Mouse (Mus musculus) testis, postnatal 10 days (tissue): ENCODE measurements at regions not wholly inside any gene's neighbourhood (a gene's known extent, or its start where the extent isn't known, plus 50 kb on each side); places are given as distances from the start of the nearest gene placed in this dataset.
"Not testable (repeated sequence)": the region's sequence is repeated elsewhere in the genome, so short reads cannot be mapped to it uniquely, and the experiment has no call there.

Experiments used
- DNase-seq: peaks from one replicate; pipeline ENCODE4 v3.0.0; 2021; ENCODE audit warnings: low spot score

- DNase-seq, result no peak
These were observed 50.7 kb upstream of the Jade1 start for GRCm38 (mm10) chr3:41504867-41505266.

DNA sequence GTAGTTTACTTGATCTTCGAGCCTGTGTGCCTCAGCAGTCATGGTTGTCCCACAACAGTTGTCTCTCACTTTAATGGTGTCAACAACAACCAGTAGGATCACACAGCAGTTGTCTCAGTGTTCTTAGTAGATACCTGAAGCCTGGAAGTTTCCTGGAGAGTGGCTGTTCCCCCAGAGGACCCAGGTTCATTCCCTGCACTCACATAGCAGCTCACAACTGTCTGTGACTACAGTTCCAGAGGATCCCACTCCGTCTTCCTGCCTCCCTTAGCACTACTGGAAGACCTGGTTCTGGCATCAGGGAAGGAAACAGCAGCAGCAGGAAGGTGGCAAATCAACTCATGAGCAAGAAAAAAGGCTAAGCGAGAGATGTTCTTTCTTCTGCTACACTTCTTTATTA is 53.4 kb upstream of the Jade1 start:
- DNase-seq, result no peak

- not testable (repeated sequence) for DNase-seq
These were observed 53.9 kb upstream of the Jade1 start for GRCm38 (mm10) chr3:41501639-41502038.

GRCm38 (mm10) chr3:41501124-41501523 is 54.4 kb upstream of the Jade1 start:
- no peak for DNase-seq

GRCm38 (mm10) chr3:41499680-41500079 is 55.9 kb upstream of the Jade1 start:
- DNase-seq, result no peak

GRCm38 (mm10) chr3:41498791-41499190 is 56.7 kb upstream of the Jade1 start:
- DNase-seq, result no peak

DNA sequence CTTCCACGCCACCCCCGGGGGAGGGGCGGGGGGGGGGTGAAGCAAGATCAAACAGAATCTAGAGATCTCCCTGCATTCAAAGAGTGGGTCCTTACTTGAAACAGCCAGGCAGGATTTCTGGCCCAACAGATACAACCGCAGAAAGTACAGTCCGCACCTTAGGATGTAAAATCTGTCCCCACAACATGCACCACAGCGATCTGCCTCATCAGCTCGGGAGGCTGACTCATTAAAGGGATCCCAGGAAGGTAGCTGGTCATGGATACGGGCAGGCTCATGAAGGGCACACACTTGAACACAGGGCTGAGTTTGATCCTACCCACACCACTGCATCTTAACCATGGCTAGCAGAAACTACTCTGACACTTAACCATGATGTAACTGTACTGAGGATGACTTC is 57.8 kb upstream of the Jade1 start:
- DNase-seq, result no peak

DNA sequence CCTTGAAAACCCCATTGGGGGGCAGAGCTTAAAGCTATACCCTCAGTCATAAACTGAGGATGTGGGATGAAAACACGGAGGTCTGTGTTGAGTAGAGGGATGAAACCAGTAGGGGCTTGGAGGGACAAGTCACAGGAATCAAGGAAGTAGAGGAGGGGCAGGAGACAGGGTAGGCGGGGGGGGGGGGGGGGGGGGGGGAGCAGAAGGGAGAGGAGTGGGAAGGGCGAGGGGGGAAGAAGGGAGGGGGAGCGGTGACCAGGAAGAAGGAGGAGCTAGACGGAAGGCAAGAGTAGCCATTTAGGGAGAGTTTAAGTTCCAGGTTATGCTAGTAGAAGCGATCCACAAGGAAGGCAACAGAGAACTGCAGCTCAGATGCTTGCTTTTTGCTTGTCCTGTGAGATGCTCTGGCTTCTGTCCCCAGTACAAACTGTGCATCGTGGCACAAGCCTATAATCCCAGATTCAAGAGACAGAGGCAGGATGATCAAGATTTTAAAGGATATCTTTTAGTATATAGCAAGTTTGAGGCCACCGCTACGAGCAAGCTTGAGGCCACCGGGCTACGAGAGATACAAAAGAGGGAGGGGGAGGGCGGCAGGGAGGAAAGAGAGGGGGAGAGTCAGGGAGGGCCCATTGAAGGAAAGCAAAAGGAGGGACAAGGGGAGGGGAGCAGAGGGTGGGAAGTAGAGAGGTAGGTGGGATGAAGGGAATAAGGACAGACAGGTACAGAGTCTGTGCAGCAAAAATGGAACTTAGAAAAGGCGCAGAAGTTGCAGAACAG is 58.4 kb upstream of the Jade1 start:
- DNase-seq, result no peak

DNA sequence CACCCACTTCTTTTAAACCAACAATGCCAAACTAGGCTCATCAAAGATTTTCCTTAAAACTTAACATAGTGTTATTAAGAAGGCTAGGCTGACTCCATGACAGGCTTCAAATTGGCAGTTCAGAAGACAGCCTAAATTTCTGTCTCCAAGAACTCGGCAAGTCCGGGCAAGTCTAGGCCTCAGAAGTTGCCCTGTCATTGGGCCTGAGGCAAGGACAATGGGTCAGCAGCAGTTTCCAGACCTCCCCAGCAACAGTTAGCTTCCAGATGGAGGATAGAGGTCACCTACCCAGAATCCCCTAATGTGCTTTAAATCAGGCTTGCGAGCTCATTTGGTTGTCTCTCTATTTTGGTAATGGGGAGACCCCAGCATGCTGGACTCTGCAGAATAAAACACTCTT is 59.6 kb upstream of the Jade1 start:
- no peak for DNase-seq

- no peak for DNase-seq
These were observed 60.4 kb upstream of the Jade1 start for GRCm38 (mm10) chr3:41495097-41495496.

GRCm38 (mm10) chr3:41493472-41493871 is 62.1 kb upstream of the Jade1 start:
- no peak for DNase-seq

DNA sequence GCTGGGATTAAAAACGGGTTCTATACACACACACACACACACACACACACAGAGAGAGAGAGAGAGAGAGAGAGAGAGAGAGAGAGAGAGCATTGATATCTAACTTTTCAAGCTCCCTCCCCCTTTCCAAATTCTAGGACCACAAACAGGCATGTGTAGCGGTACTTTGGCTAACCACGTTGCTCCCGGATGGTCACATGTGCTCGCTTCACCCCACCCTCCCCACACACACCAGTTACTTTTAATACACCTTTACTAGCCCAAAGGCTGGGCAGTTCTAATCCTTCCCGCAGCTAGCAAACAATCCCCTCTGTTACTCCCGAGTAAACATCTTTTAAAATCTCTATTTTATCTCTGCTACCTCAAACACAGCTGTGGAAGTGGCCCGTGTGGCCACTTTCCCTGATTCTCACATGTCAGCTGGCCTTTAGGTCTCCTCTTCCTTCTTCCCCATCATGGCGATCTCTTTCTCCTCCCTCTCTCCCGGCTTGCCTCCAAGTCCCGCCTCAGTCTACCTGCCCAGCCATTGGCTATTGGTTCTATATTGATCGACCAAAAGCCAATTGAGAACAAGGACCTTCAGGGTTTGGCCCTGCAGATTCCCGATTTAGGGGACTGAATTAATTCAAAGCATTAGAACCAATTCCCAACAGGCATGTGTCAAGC is 62.7 kb upstream of the Jade1 start:
- DNase-seq, result no peak

DNA sequence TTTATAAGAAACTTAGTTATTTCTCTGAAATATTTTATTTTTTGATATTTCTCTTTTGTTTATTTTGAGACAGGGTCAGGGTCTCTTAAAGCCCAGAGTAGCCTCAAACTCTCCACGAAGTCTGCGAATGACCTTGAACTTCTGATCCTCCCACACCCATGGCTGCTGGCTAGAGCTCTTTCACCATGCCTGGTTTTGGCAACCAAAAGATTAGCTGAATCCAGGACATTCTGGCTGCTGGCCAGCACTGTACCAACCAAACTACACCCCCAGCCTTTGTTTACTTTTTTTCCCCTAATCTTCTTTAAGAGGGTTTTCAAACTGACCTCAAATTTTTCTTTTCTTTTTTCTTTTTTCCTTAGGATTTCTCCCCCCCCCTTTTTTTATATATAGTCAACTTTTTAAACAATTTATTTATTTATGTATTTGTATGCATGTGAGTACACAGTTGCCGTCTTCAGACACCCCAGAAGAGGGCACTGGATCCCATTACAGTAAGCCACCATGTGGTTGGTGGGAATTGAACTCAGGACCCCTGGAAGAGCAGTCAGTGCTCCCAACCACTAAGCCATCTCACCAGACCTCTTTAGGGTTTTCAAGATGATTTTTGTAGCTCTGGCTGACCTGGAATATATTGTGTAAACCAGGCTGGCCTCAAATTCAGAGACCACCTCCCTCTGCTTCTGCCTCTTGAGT is 63.4 kb upstream of the Jade1 start:
- peak; percentile 60 for DNase-seq

DNA sequence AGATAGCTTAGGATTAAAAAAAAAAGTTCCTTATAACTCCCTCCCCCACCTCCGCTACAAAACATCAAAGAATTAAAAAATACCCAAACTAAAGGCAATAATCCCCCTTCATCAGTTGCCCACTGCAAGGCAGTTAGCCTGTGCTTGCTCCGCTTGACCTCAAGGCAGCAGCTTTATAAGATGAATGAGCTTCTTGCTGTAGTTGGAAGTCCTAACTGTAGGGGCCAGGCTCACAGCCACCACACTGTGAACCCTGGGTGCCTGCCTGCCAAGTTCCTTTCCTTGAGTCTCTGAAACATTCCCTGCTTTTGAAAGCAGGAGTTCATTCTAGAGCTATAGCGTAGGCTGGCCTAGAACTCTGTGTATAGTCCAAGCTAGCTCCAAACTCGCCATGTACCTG is 64.3 kb upstream of the Jade1 start:
- DNase-seq, result no peak

DNA sequence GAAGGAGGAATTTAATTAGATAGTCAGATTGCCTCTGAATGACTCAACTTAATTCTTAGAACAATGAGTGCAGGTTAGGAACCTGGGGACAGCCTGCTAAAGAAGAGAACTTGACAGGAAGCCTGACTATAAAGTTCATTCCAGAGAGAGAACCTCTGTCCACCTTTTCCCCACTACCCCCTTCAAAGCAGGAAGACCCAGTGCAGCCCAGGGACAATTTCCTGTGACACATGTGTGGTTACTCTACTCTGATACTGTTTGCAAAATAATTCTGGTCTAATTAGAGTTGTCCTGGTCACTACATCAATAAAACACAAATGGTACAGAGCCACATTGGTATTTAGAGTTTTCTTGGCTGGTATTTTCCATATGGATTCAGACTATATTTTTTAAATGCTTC is 65.5 kb upstream of the Jade1 start:
- no peak for DNase-seq

DNA sequence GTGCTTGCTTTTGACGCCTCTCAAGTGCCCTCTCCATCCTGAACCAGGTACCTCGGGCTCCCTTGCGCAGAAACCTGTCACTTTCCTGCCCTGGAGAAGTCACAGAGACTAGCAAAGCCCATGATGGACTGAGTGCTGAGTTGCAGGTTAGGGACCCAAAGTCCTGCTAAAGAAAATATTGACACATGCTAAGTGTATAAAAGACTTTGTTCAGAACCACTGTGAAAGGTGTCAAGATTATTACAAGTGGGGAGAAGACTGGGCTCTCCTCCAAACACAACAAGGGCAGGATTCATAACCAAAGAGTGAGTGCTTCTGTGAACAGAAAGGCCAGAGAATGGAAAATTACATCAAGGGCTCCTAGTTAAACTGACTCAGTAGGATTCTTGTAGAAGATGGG is 66.0 kb upstream of the Jade1 start:
- DNase-seq, result no peak

DNA sequence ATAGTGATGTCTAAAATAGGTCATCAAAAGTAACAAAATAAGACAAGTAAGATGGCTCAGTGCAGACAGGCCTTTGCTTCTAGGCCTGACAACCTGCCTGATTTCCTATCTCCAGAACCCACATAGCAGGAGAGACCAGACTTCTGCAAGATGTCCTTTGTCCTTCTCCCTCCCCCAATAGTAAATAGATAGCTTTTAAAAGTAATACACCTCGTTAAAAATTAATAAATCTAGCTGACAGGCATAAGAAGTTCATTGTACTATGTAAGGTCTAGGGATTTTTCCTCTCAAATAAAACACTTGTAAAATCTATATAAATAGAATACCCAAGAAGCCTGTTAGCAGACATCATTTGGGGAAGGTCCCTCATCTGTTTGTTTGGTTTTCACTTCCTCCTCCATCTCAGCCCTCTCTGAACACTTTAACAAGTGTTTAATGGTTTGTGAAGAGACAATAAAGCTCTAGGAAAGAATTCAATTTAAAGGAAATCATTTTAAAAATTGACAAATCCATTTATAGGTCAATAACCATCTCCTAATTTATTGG is 67.2 kb upstream of the Jade1 start:
- DNase-seq, result no peak

DNA sequence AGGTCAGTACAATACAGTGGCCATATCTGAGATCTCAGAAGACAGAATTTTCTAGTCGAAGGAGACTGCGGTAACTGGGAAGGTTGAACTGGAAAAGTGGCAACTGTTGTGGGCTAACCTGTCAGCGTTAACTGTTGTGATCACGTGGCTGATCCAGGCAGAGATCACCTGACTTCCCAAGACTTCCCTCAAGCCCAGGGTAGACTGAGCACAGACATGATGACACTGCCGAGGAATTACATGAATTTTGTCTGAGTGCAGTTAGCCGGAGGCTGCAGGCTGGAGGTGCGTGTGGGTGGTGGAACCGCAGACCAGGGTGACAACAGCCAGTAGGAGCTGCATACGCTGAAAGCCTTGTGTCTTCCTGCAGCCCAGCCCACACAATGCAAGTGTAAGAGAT is 70.6 kb upstream of the Jade1 start:
- no peak for DNase-seq

GRCm38 (mm10) chr3:41483582-41483981 is 71.9 kb upstream of the Jade1 start:
- no peak for DNase-seq

DNA sequence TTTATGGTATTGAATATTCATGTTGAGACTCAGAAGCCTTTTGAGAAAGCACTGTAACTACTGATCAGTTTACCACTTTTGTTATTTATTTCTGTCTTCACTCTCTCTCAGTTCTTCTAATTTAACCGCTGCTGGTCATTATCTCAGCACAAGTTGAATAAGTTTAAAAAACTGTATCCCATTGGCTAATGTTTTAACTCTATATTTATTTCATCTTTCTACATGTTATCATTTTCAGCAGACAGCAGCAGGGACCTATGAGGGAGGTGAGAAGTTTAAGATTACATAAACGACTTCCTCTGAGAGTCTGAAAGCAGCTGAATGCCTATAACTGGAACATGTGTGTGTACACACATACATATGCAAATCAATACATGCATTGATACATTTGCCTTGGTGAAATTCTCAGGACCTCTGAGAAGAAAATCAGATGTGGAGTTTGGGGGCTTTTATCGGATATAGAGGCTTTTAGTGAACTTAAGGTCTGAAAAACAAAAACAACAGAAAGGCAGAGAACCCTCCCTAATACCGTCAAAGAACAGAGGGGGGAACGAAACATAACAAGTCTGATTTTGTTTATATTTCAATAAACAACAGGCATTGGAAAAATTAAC is 72.5 kb upstream of the Jade1 start:
- no peak for DNase-seq

- DNase-seq, result no peak
These were observed 75.3 kb upstream of the Jade1 start for GRCm38 (mm10) chr3:41480186-41480585.

DNA sequence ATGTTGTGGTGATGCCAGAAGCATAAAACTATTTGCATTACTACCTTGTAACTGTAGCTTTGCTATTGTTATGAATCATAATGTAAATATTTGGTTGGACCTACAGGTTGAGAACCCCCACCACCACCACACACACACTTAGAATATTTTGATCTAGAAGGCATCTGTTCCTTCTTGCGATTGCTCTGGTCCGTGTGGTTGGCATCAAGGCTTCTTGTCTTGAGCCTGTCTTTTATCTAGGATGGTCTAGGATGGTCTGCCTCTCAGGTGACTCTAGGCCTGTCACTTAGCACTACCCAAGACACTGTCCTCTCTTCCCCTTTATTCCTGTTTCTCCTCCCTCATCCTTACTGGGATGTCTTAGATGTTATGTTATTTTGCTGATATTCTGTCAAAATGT is 76.6 kb upstream of the Jade1 start:
- no peak for DNase-seq

GRCm38 (mm10) chr3:41476516-41476915 is 79.0 kb upstream of the Jade1 start:
- DNase-seq, result no peak
